Mouse (Mus musculus): ENCODE data around the gene Adamts13. TPM values are rescaled to one million over a fixed set of nuclear protein-coding genes. Genes with fewer than 3 reads are reported as not detected.

Gene Adamts13
- polyA plus RNA-seq, 1 experiment from 2014 or later, result 0.25 TPM

GRCm38 (mm10) chr2:27038596-27038995 lies 65.4 kb downstream of the Adamts13 start:
- 0 out of 2 replicates have a peak, but pooled peaks cover 12% of the 10 kb centered on the region for H3K4me1 ChIP-seq
- no peak overlapping the region for H3K27ac ChIP-seq (replicated peaks)
- 0% methylated on average over 3 of the region's 3 CpGs for WGBS
- no peak overlapping the region for H3K4me2 ChIP-seq (replicated peaks)
- ATAC-seq (ENCODE audit: insufficient number of reproducible peaks, low FRiP score, low TSS enrichment, low read depth), result no peak
- H3K27me3 ChIP-seq, result 0 out of 2 replicates have a peak, but pooled peaks cover 2% of the 10 kb centered on the region
- no peak overlapping the region for H3K9ac ChIP-seq
- no peaks in the 10 kb centered on the region for H3K36me3 ChIP-seq
- no peak overlapping the region for H3K4me3 ChIP-seq (replicated peaks)
- no peaks in the 10 kb centered on the region for H3K9me3 ChIP-seq (replicated peaks)

DNA sequence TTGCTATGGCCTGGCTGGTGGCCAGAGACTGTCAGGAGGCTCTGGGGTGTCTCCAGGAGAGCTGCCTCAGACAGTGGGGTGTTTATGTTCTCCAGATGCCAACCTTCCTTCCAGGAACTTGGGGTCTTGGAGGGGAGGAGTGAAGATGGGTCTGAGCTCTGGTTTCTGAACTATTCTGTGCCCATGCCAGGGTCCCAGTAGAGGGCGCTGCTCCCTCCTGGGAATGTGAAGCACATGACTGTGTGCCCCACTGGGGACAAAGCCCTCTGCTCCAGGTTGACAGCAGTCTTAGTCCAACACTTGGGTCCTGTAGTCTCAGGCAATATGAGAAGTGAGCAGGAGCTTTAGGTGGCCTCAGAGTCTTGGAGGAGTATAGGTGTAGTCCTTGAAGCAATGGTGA lies 66.1 kb downstream of the Adamts13 start:
- Histone ChIP-seq H3K4me3 (replicated peaks) (no peak overlapping the region), H3K27ac (replicated peaks) (no peak overlapping the region), H3K36me3 (no peaks in the 10 kb centered on the region), H3K4me2 (replicated peaks) (no peak overlapping the region), H3K9ac (no peak overlapping the region), H3K9me3 (replicated peaks) (no peaks in the 10 kb centered on the region), H3K4me1 (0 out of 2 replicates have a peak, but pooled peaks cover 12% of the 10 kb centered on the region), H3K27me3 (0 out of 2 replicates have a peak, but pooled peaks cover 2% of the 10 kb centered on the region)
- WGBS, result 5% methylated on average over 1 of the region's 1 CpGs
- no peak for ATAC-seq (ENCODE audit: insufficient number of reproducible peaks, low FRiP score, low TSS enrichment, low read depth)

DNA sequence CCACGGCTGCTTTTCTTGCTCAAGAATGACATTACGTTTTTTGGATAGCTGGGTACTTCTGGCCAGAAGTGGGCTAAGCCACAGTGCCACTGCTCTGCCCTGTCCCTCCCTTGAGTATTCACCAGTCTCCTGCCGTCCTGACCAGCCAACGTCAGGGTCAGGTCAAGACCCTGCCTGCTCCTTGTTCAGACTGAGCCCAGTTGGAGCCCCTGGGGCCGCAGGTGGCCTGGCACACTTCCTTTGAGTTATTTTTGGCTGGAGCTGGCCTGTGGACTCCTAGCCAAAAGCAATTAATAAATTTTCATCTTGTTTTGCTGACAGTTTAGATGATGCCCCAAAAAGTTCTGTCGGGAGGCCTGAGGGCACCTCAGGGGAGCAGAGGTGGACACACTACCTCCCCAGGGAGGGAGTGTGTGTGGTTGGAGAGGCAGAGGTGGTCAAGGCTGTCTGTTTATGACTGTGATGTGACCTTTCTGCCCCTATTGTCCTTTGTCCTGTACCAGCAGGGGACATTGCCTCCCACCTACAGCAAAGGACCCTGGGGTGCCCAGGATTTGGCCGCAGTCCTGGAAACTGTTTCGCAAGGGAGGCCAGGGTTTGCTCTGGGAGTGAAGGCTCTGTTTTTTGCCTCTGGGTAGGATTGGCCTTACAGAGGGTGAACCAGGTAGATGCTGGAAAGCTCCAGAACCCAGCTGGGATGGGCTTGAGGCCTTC lies 69.1 kb downstream of the Adamts13 start:
- H3K36me3 ChIP-seq, result no peaks in the 10 kb centered on the region
- H3K4me3 ChIP-seq (replicated peaks), result no peak overlapping the region
- H3K4me1 ChIP-seq, result 0 out of 2 replicates have a peak, but pooled peaks cover 7% of the 10 kb centered on the region
- H3K9me3 ChIP-seq (replicated peaks), result no peaks in the 10 kb centered on the region
- 0 out of 2 replicates have a peak, but pooled peaks cover 2% of the 10 kb centered on the region for H3K27me3 ChIP-seq
- WGBS, result 62% methylated on average over 8 of the region's 8 CpGs
- H3K9ac ChIP-seq, result no peak overlapping the region
- no peak for ATAC-seq (ENCODE audit: insufficient number of reproducible peaks, low FRiP score, low TSS enrichment, low read depth)
- no peak overlapping the region for H3K4me2 ChIP-seq (replicated peaks)
- H3K27ac ChIP-seq (replicated peaks), result no peak overlapping the region

GRCm38 (mm10) chr2:27043461-27043860 lies 70.2 kb downstream of the Adamts13 start:
- Histone ChIP-seq H3K27ac (replicated peaks) (no peak overlapping the region), H3K27me3 (0 out of 2 replicates have a peak, but pooled peaks cover 2% of the 10 kb centered on the region), H3K4me2 (replicated peaks) (no peak overlapping the region), H3K9me3 (replicated peaks) (no peaks in the 10 kb centered on the region), H3K9ac (no peak overlapping the region), H3K4me1 (0 out of 2 replicates have a peak, but pooled peaks cover 7% of the 10 kb centered on the region), H3K4me3 (replicated peaks) (no peak overlapping the region), H3K36me3 (no peaks in the 10 kb centered on the region)
- ATAC-seq (ENCODE audit: insufficient number of reproducible peaks, low FRiP score, low TSS enrichment, low read depth), result peak; percentile 63; the same call in 1 of the 2 replicates
- 21% methylated on average over 3 of the region's 3 CpGs for WGBS

GRCm38 (mm10) chr2:27044166-27044565 lies 71.0 kb downstream of the Adamts13 start:
- H3K4me2 ChIP-seq (replicated peaks), result no peak overlapping the region
- H3K4me3 ChIP-seq (replicated peaks), result no peak overlapping the region
- H3K9ac ChIP-seq, result no peak overlapping the region
- H3K9me3 ChIP-seq (replicated peaks), result no peaks in the 10 kb centered on the region
- H3K4me1 ChIP-seq, result 0 out of 2 replicates have a peak, but pooled peaks cover 3% of the 10 kb centered on the region
- ATAC-seq (ENCODE audit: insufficient number of reproducible peaks, low FRiP score, low TSS enrichment, low read depth), result no peak
- 77% methylated on average over 4 of the region's 4 CpGs for WGBS
- no peaks in the 10 kb centered on the region for H3K36me3 ChIP-seq
- no peak overlapping the region for H3K27ac ChIP-seq (replicated peaks)
- 0 out of 2 replicates have a peak, but pooled peaks cover 2% of the 10 kb centered on the region for H3K27me3 ChIP-seq

- no peak for ATAC-seq (ENCODE audit: insufficient number of reproducible peaks, low FRiP score, low TSS enrichment, low read depth)
- Histone ChIP-seq H3K36me3 (no peaks in the 10 kb centered on the region), H3K4me1 (no peaks in the 10 kb centered on the region), H3K27me3 (0 out of 2 replicates have a peak, but pooled peaks cover 2% of the 10 kb centered on the region), H3K9me3 (replicated peaks) (no peaks in the 10 kb centered on the region), H3K9ac (no peak overlapping the region), H3K4me3 (replicated peaks) (no peak overlapping the region), H3K4me2 (replicated peaks) (no peak overlapping the region), H3K27ac (replicated peaks) (no peak overlapping the region)
- WGBS, result 74% methylated on average over 3 of the region's 3 CpGs
Measured at GRCm38 (mm10) chr2:27044641-27045040, 71.4 kb downstream of the Adamts13 start.

DNA sequence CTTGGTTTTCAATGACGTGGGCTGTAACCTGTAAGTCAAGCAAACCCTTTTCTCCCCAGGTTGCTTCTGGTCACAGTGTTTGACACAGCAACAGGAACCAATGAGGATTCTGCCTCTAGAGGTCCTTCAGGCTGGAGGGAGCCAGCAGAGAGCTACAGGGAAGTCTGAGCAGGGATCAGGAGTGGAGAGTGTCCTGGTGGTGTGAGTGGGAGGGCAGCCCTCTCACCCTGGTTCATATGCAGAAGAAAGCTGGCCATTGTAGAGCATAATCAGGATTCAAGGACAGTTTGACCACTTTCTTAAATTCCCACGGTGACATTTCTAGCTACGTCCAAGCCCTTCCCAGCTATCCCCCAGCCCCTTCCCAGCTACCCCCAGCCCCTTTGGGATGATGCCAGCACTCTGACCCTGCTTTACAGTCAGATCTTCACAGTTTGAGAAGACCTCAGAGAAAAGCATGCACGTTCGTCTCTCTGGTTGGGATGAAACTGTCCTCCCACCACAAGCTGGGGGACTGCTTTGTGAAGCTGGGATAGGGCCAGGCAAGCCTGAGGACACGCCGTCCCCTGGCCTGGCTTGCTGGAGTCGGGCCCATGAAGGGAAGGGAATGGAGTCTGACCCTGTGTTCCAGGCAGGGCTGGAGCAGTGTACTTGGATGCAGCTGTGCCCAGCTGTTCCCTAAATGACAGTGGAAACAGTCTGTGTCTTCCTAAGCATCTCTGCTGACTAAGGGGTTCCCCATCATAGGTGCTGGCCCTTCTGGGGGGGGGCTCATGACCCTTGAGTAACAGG lies 73.0 kb downstream of the Adamts13 start:
- no peak overlapping the region for H3K9ac ChIP-seq
- no peaks in the 10 kb centered on the region for H3K9me3 ChIP-seq (replicated peaks)
- 66% methylated on average over 8 of the region's 8 CpGs for WGBS
- H3K4me2 ChIP-seq (replicated peaks), result no peak overlapping the region
- H3K27me3 ChIP-seq, result no peaks in the 10 kb centered on the region
- no peaks in the 10 kb centered on the region for H3K4me1 ChIP-seq
- no peaks in the 10 kb centered on the region for H3K36me3 ChIP-seq
- no peak for ATAC-seq (ENCODE audit: insufficient number of reproducible peaks, low FRiP score, low TSS enrichment, low read depth)
- H3K4me3 ChIP-seq (replicated peaks), result no peak overlapping the region
- no peak overlapping the region for H3K27ac ChIP-seq (replicated peaks)

DNA sequence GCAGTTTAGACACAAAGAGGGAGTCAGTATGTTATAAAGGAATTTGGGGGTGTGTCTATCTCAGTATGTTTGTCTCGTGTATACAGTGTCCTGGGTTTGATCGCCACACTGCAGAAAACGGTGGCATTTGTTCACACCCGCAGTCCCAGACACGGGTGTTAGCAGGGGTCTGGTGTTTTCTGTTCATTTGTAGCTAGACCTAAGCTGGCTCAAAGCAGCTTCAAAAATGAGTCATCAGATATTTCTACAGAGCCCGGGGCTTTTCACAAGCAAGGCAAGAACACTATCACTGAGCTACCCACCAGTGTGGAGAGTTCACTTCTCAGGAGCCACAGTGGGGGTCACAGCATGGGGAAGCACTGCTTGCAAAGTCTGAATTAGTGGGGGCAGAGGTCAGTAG lies 76.2 kb downstream of the Adamts13 start:
- 49% methylated on average over 6 of the region's 6 CpGs for WGBS
- no peaks in the 10 kb centered on the region for H3K9me3 ChIP-seq (replicated peaks)
- H3K4me2 ChIP-seq (replicated peaks), result no peak overlapping the region
- no peak overlapping the region for H3K9ac ChIP-seq
- H3K4me3 ChIP-seq (replicated peaks), result no peak overlapping the region
- H3K27ac ChIP-seq (replicated peaks), result no peak overlapping the region
- no peaks in the 10 kb centered on the region for H3K36me3 ChIP-seq
- no peaks in the 10 kb centered on the region for H3K27me3 ChIP-seq
- H3K4me1 ChIP-seq, result no peaks in the 10 kb centered on the region
- ATAC-seq (ENCODE audit: insufficient number of reproducible peaks, low FRiP score, low TSS enrichment, low read depth), result no peak

DNA sequence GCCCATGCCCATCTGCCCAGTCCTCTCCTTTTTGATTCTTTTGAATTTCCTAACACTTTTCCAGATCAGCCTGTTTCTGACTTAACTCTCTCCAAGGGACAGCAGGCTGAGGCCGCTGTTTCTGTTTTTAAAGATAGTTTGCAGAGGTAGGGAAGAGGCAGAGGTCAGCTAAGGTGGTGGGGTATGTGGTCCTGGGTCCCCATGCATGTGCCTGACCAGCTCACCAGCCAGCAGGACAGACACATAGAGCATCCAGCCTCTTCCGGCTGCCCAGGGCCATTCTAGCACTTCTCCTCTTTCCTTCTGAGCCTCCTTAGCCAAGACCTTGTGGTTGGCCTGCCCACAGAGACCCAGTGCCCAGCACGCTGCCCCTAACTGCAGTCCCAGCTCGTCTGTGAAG lies 85.0 kb downstream of the Adamts13 start:
- Histone ChIP-seq H3K4me1 (peaks cover 17% of the 10 kb centered on the region), H3K9ac (no peak overlapping the region), H3K36me3 (no peaks in the 10 kb centered on the region), H3K4me2 (replicated peaks) (no peak overlapping the region), H3K4me3 (replicated peaks) (no peak overlapping the region), H3K9me3 (replicated peaks) (no peaks in the 10 kb centered on the region), H3K27me3 (no peaks in the 10 kb centered on the region), H3K27ac (replicated peaks) (no peak overlapping the region)
- 39% methylated on average over 4 of the region's 4 CpGs for WGBS
- ATAC-seq (ENCODE audit: insufficient number of reproducible peaks, low FRiP score, low TSS enrichment, low read depth), result no peak

GRCm38 (mm10) chr2:27058751-27059150 lies 85.5 kb downstream of the Adamts13 start:
- H3K9me3 ChIP-seq (replicated peaks), result no peaks in the 10 kb centered on the region
- H3K36me3 ChIP-seq, result no peaks in the 10 kb centered on the region
- H3K4me2 ChIP-seq (replicated peaks), result peak overlapping the region; percentile 19; the same call in 1 of the 2 replicates
- no peak overlapping the region for H3K4me3 ChIP-seq (replicated peaks)
- no peak overlapping the region for H3K9ac ChIP-seq
- no peaks in the 10 kb centered on the region for H3K27me3 ChIP-seq
- peaks cover 17% of the 10 kb centered on the region for H3K4me1 ChIP-seq
- WGBS, result 30% methylated on average over 12 of the region's 12 CpGs
- H3K27ac ChIP-seq (replicated peaks), result peak overlapping the region; percentile 63
- peak; percentile 59; the same call in 1 of the 2 replicates for ATAC-seq (ENCODE audit: insufficient number of reproducible peaks, low FRiP score, low TSS enrichment, low read depth)

DNA sequence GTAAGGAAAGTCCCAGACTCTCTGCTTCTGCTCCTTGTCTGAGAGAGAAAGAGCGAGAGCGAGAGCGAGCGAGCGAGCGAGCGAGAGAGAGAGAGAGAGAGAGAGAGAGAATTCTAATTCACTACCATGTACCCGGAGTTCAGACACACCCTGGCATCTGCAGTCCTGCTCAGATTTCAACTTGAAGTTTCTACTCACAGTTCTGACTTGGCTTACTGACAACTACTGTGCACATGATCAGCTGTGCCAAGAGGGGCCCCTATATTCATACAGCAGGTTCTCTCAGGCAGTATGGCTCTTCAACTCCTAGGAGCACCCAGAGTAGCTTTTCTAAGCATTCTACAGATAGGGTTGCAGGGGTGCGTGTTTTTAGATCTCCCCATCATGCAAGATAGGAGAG lies 86.0 kb downstream of the Adamts13 start:
- peaks cover 17% of the 10 kb centered on the region for H3K4me1 ChIP-seq

More for the DNA sequence above, 86.0 kb downstream of the Adamts13 start:
- ATAC-seq (ENCODE audit: insufficient number of reproducible peaks, low FRiP score, low TSS enrichment, low read depth), result 0 out of 2 replicates have a peak, but pooled peaks have one; percentile 16
- no peak overlapping the region for H3K9ac ChIP-seq
- peak overlapping the region; percentile 19; the same call in 1 of the 2 replicates for H3K4me2 ChIP-seq (replicated peaks)
- H3K4me3 ChIP-seq (replicated peaks), result no peak overlapping the region
- 67% methylated on average over 9 of the region's 9 CpGs for WGBS
- peak overlapping the region; percentile 63 for H3K27ac ChIP-seq (replicated peaks)
- no peaks in the 10 kb centered on the region for H3K9me3 ChIP-seq (replicated peaks)
- no peaks in the 10 kb centered on the region for H3K27me3 ChIP-seq
- no peaks in the 10 kb centered on the region for H3K36me3 ChIP-seq
